Mouse (Mus musculus) erythroid progenitor cell, adult 5-6 weeks (primary cell): ENCODE measurements at regions not wholly inside any gene's neighbourhood (a gene's known extent, or its start where the extent isn't known, plus 50 kb on each side); places are given as distances from the start of the nearest gene placed in this dataset.

ENCODE experiments used
- ATAC-seq: replicated peaks from 2 replicates; pipeline ENCODE4 v1.8.0; 2016; ENCODE audit warnings: moderate number of reproducible peaks, mild to moderate bottlenecking, moderate TSS enrichment, inconsistent platforms; ENCODE audit not compliant: poor library complexity, low FRiP score, severe bottlenecking

GRCm38 (mm10) chr1:60823006-60823665 lies 63.7 kb upstream of the Ctla4 start:
- ATAC-seq: 0 out of 2 replicates have a peak, but pooled peaks have one; percentile 39

GRCm38 (mm10) chr1:60824218-60825125 lies 62.3 kb upstream of the Ctla4 start:
- ATAC-seq: no peak

- no peak for ATAC-seq
Measured at GRCm38 (mm10) chr1:60825256-60826186, 61.3 kb upstream of the Ctla4 start.

GRCm38 (mm10) chr1:60826981-60827380 lies 59.8 kb upstream of the Ctla4 start:
- ATAC-seq: no peak

- ATAC-seq: no peak
Measured at GRCm38 (mm10) chr1:60828152-60828551, 58.6 kb upstream of the Ctla4 start.

- ATAC-seq: no peak
Measured at GRCm38 (mm10) chr1:60829849-60830248, 57.0 kb upstream of the Ctla4 start.

- no peak for ATAC-seq
Measured at GRCm38 (mm10) chr1:60833668-60834067, 53.1 kb upstream of the Ctla4 start.
